Mouse (Mus musculus): Measurements from ENCODE around the gene Dennd6b. TPM values are rescaled to one million over a fixed set of nuclear protein-coding genes. Genes with fewer than 3 reads are reported as not detected.

Dennd6b gene
- total RNA-seq, 2 experiments from 2014 or later, result 1.7 TPM; not detected in 1

GRCm38 (mm10) chr15:89138531-89138930 lies 57.8 kb downstream of the Dennd6b start:
- no peak for ATAC-seq (replicated peaks; ENCODE audit: low FRiP score, poor library complexity, severe bottlenecking)

GRCm38 (mm10) chr15:89138046-89138405 lies 58.3 kb downstream of the Dennd6b start:
- ATAC-seq (replicated peaks; ENCODE audit: low FRiP score, poor library complexity, severe bottlenecking), result no peak

GRCm38 (mm10) chr15:89137378-89138045 lies 58.8 kb downstream of the Dennd6b start:
- ATAC-seq (replicated peaks; ENCODE audit: low FRiP score, poor library complexity, severe bottlenecking), result no peak

GRCm38 (mm10) chr15:89136461-89137155 lies 59.7 kb downstream of the Dennd6b start:
- no peak for ATAC-seq (replicated peaks; ENCODE audit: low FRiP score, poor library complexity, severe bottlenecking)

Other genes starting within 250 kb of the Dennd6b start
- not detected in 2 replicates for gene Ttll8, start 242.1 kb downstream of the Dennd6b start, total RNA-seq (2015; ENCODE audit: low replicate concordance)
- not detected in 2 replicates for gene Ttll8, start 242.1 kb downstream of the Dennd6b start, total RNA-seq (2017; ENCODE audit: low replicate concordance)
- gene Mlc1, start 217.5 kb downstream of the Dennd6b start, total RNA-seq (2015; ENCODE audit: low replicate concordance), result not detected in 2 replicates
- gene Mlc1, start 217.5 kb downstream of the Dennd6b start, total RNA-seq (2017; ENCODE audit: low replicate concordance), result not detected in 2 replicates
- not detected in 2 replicates for gene Mov10l1, start 213.6 kb downstream of the Dennd6b start, total RNA-seq (2015; ENCODE audit: low replicate concordance)
- not detected in 2 replicates for gene Mov10l1, start 213.6 kb downstream of the Dennd6b start, total RNA-seq (2017; ENCODE audit: low replicate concordance)
- not detected in 2 replicates for gene Panx2, start 136.8 kb downstream of the Dennd6b start, total RNA-seq (2015; ENCODE audit: low replicate concordance)
- not detected in 2 replicates for gene Panx2, start 136.8 kb downstream of the Dennd6b start, total RNA-seq (2017; ENCODE audit: low replicate concordance)
- 2.7 and 11.9 TPM in 2 replicates for gene Trabd, start 121.4 kb downstream of the Dennd6b start, total RNA-seq (2015; ENCODE audit: low replicate concordance)
- 6.3 and 8.3 TPM in 2 replicates for gene Trabd, start 121.4 kb downstream of the Dennd6b start, total RNA-seq (2017; ENCODE audit: low replicate concordance)
- 3.8 and 8.8 TPM in 2 replicates for gene Selenoo, start 107.4 kb downstream of the Dennd6b start, total RNA-seq (2015; ENCODE audit: low replicate concordance)
- gene Selenoo, start 107.4 kb downstream of the Dennd6b start, total RNA-seq (2017; ENCODE audit: low replicate concordance), result 5.9 and 6.0 TPM in 2 replicates
- 7.3 and 13.8 TPM in 2 replicates for gene Tubgcp6, start 73.4 kb downstream of the Dennd6b start, total RNA-seq (2015; ENCODE audit: low replicate concordance)
- 15.3 and 21.2 TPM in 2 replicates for gene Tubgcp6, start 73.4 kb downstream of the Dennd6b start, total RNA-seq (2017; ENCODE audit: low replicate concordance)
- 1.5 TPM in 1 of 2 replicates, not detected in the other for gene Hdac10, start 67.8 kb downstream of the Dennd6b start, total RNA-seq (2015; ENCODE audit: low replicate concordance)
- gene Hdac10, start 67.8 kb downstream of the Dennd6b start, total RNA-seq (2017; ENCODE audit: low replicate concordance), result 1.7 and 2.5 TPM in 2 replicates
- gene Mapk12, start 55.8 kb downstream of the Dennd6b start, total RNA-seq (2015; ENCODE audit: low replicate concordance), result not detected in 2 replicates
- not detected in 2 replicates for gene Mapk12, start 55.8 kb downstream of the Dennd6b start, total RNA-seq (2017; ENCODE audit: low replicate concordance)
- gene Mapk11, start 46.9 kb downstream of the Dennd6b start, total RNA-seq (2015; ENCODE audit: low replicate concordance), result not detected in 2 replicates
- 0.17 TPM in 1 of 2 replicates, not detected in the other for gene Mapk11, start 46.9 kb downstream of the Dennd6b start, total RNA-seq (2017; ENCODE audit: low replicate concordance)
- gene Plxnb2, start 15.7 kb downstream of the Dennd6b start, total RNA-seq (2015; ENCODE audit: low replicate concordance), result 9.6 and 14.2 TPM in 2 replicates
- 4.9 and 6.9 TPM in 2 replicates for gene Plxnb2, start 15.7 kb downstream of the Dennd6b start, total RNA-seq (2017; ENCODE audit: low replicate concordance)
- 18.1 and 19.6 TPM in 2 replicates for gene Ppp6r2, start 15.1 kb upstream of the Dennd6b start, total RNA-seq (2015; ENCODE audit: low replicate concordance)
- gene Ppp6r2, start 15.1 kb upstream of the Dennd6b start, total RNA-seq (2017; ENCODE audit: low replicate concordance), result 26.2 and 47.5 TPM in 2 replicates
- gene Sbf1, start 118.8 kb upstream of the Dennd6b start, total RNA-seq (2015; ENCODE audit: low replicate concordance), result 38.9 and 39.6 TPM in 2 replicates
- 11.2 and 22.4 TPM in 2 replicates for gene Sbf1, start 118.8 kb upstream of the Dennd6b start, total RNA-seq (2017; ENCODE audit: low replicate concordance)
- not detected in 2 replicates for gene Adm2, start 126.2 kb upstream of the Dennd6b start, total RNA-seq (2015; ENCODE audit: low replicate concordance)
- not detected in 2 replicates for gene Adm2, start 126.2 kb upstream of the Dennd6b start, total RNA-seq (2017; ENCODE audit: low replicate concordance)
- gene Miox, start 137.9 kb upstream of the Dennd6b start, total RNA-seq (2015; ENCODE audit: low replicate concordance), result not detected in 2 replicates
- gene Miox, start 137.9 kb upstream of the Dennd6b start, total RNA-seq (2017; ENCODE audit: low replicate concordance), result not detected in 2 replicates
- gene Lmf2, start 159.2 kb upstream of the Dennd6b start, total RNA-seq (2015; ENCODE audit: low replicate concordance), result 18.6 and 21.3 TPM in 2 replicates
- 8.3 and 9.1 TPM in 2 replicates for gene Lmf2, start 159.2 kb upstream of the Dennd6b start, total RNA-seq (2017; ENCODE audit: low replicate concordance)
- 30.6 and 48.1 TPM in 2 replicates for gene Ncaph2, start 159.2 kb upstream of the Dennd6b start, total RNA-seq (2015; ENCODE audit: low replicate concordance)
- 60.7 and 118 TPM in 2 replicates for gene Ncaph2, start 159.2 kb upstream of the Dennd6b start, total RNA-seq (2017; ENCODE audit: low replicate concordance)
- 1.3 and 5.2 TPM in 2 replicates for gene Sco2, start 177.3 kb upstream of the Dennd6b start, total RNA-seq (2015; ENCODE audit: low replicate concordance)
- 0.68 and 2.1 TPM in 2 replicates for gene Sco2, start 177.3 kb upstream of the Dennd6b start, total RNA-seq (2017; ENCODE audit: low replicate concordance)
- not detected in 2 replicates for gene Tymp, start 180.5 kb upstream of the Dennd6b start, total RNA-seq (2015; ENCODE audit: low replicate concordance)
- not detected in 2 replicates for gene Tymp, start 180.5 kb upstream of the Dennd6b start, total RNA-seq (2017; ENCODE audit: low replicate concordance)
- gene Odf3b, start 182.8 kb upstream of the Dennd6b start, total RNA-seq (2015; ENCODE audit: low replicate concordance), result not detected in 2 replicates
- 2.3 TPM in 1 of 2 replicates, not detected in the other for gene Odf3b, start 182.8 kb upstream of the Dennd6b start, total RNA-seq (2017; ENCODE audit: low replicate concordance)
- gene Klhdc7b, start 188.4 kb upstream of the Dennd6b start, total RNA-seq (2015; ENCODE audit: low replicate concordance), result not detected in 2 replicates
- not detected in 2 replicates for gene Klhdc7b, start 188.4 kb upstream of the Dennd6b start, total RNA-seq (2017; ENCODE audit: low replicate concordance)
- gene Syce3, start 214.0 kb upstream of the Dennd6b start, total RNA-seq (2015; ENCODE audit: low replicate concordance), result not detected in 2 replicates
- not detected in 2 replicates for gene Syce3, start 214.0 kb upstream of the Dennd6b start, total RNA-seq (2017; ENCODE audit: low replicate concordance)
- gene Cpt1b, start 229.4 kb upstream of the Dennd6b start, total RNA-seq (2015; ENCODE audit: low replicate concordance), result 2.1 and 6.9 TPM in 2 replicates
- 0.84 and 4.4 TPM in 2 replicates for gene Cpt1b, start 229.4 kb upstream of the Dennd6b start, total RNA-seq (2017; ENCODE audit: low replicate concordance)
- gene C730034F03Rik, start 233.1 kb upstream of the Dennd6b start, total RNA-seq (2015; ENCODE audit: low replicate concordance), result 0.58 and 1.0 TPM in 2 replicates
- gene C730034F03Rik, start 233.1 kb upstream of the Dennd6b start, total RNA-seq (2017; ENCODE audit: low replicate concordance), result 1.4 and 5.3 TPM in 2 replicates
- not detected in 2 replicates for gene Gm44502, start 233.2 kb upstream of the Dennd6b start, total RNA-seq (2015; ENCODE audit: low replicate concordance)
- gene Gm44502, start 233.2 kb upstream of the Dennd6b start, total RNA-seq (2017; ENCODE audit: low replicate concordance), result 0.14 TPM in 1 of 2 replicates, not detected in the other
- gene Chkb, start 233.4 kb upstream of the Dennd6b start, total RNA-seq (2015; ENCODE audit: low replicate concordance), result 82.0 and 92.2 TPM in 2 replicates
- gene Chkb, start 233.4 kb upstream of the Dennd6b start, total RNA-seq (2017; ENCODE audit: low replicate concordance), result 28.6 and 30.9 TPM in 2 replicates

All from erythroblast, adult 5-6 weeks (primary cell).